Mouse (Mus musculus) E14TG2a.4 (cell line): ENCODE data around the gene Pdlim5.

Experiments
- CTCF ChIP-seq: conservative IDR thresholded peaks from 2 replicates; pipeline ENCODE4 v1.5.1; 2014; ENCODE audit warnings: low read length
- NANOG ChIP-seq: IDR thresholded peaks from 2 replicates; pipeline ENCODE4 v1.6.1; 2014; ENCODE audit warnings: borderline replicate concordance, low read length, mixed read lengths

DNA sequence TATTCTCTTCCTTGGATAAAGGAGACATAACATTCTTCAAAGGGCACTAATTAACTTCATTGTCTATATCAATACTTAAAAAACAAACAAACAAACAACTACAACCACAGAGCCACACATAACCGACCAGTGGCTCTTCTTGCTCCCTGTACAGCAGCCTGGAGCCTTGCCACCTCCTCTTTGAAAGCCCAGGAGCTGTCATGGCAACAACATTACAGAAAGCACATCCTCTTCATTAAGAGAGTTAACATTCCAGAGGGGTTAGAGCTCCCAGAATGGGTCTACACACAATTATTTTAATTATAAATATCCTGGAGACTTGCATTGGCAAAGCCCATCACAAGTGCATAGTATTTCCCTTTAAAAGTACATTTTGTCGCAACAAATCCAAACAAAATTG lies 84.4 kb downstream of the Pdlim5 start:
- TF ChIP-seq CTCF (no peak), NANOG (no peak)
